Mouse (Mus musculus): ENCODE measurements at regions not wholly inside any gene's neighbourhood (a gene's known extent, or its start where the extent isn't known, plus 50 kb on each side); places are given as distances from the start of the nearest gene placed in this dataset.
"Not testable (repeated sequence)": the region's sequence is repeated elsewhere in the genome, so short reads cannot be mapped to it uniquely, and the experiment has no call there.

- H3K36me3 ChIP-seq: no peaks in the 10 kb centered on the region
- no peak overlapping the region for H3K4me3 ChIP-seq (replicated peaks)
- WGBS: 12% methylated on average over 4 of the region's 4 CpGs
- H3K9me3 ChIP-seq: no peaks in the 10 kb centered on the region
- no peak overlapping the region for H3K9ac ChIP-seq
- H3K4me1 ChIP-seq: no peaks in the 10 kb centered on the region
- 0 out of 2 replicates have a peak, but pooled peaks cover 2% of the 10 kb centered on the region for H3K27me3 ChIP-seq (replicated peaks)
- H3K4me2 ChIP-seq: no peak overlapping the region
- no peak for ATAC-seq (ENCODE audit: insufficient read depth, low FRiP score, low read depth)
- H3K27ac ChIP-seq: no peak overlapping the region
These were observed 72.2 kb downstream of the Trim42 start for GRCm38 (mm10) chr9:97297538-97297937.

GRCm38 (mm10) chr9:97295770-97296169, 74.0 kb downstream of the Trim42 start:
- Histone ChIP-seq H3K9ac (no peak overlapping the region), H3K36me3 (no peaks in the 10 kb centered on the region), H3K4me2 (no peak overlapping the region), H3K4me3 (replicated peaks) (no peak overlapping the region), H3K4me1 (no peaks in the 10 kb centered on the region), H3K27me3 (replicated peaks) (0 out of 2 replicates have a peak, but pooled peaks cover 2% of the 10 kb centered on the region), H3K27ac (no peak overlapping the region), H3K9me3 (no peaks in the 10 kb centered on the region)
- ATAC-seq (ENCODE audit: insufficient read depth, low FRiP score, low read depth): no peak
- 34% methylated on average over 7 of the region's 7 CpGs for WGBS

- Histone ChIP-seq H3K27ac (no peak overlapping the region), H3K9me3 (no peaks in the 10 kb centered on the region), H3K36me3 (no peaks in the 10 kb centered on the region), H3K9ac (no peak overlapping the region), H3K4me3 (replicated peaks) (no peak overlapping the region), H3K27me3 (replicated peaks) (0 out of 2 replicates have a peak, but pooled peaks cover 2% of the 10 kb centered on the region), H3K4me1 (no peaks in the 10 kb centered on the region), H3K4me2 (no peak overlapping the region)
- ATAC-seq (ENCODE audit: insufficient read depth, low FRiP score, low read depth): no peak
- 72% methylated on average over 1 of the region's 1 CpGs for WGBS
These were observed 77.9 kb downstream of the Trim42 start for GRCm38 (mm10) chr9:97291870-97292269.

GRCm38 (mm10) chr9:97284282-97284802, 85.4 kb downstream of the Trim42 start:
- no peaks in the 10 kb centered on the region for H3K4me1 ChIP-seq
- no peaks in the 10 kb centered on the region for H3K9me3 ChIP-seq
- WGBS: 25% methylated on average over 7 of the region's 7 CpGs
- H3K4me3 ChIP-seq (replicated peaks): no peak overlapping the region
- H3K27me3 ChIP-seq (replicated peaks): no peaks in the 10 kb centered on the region
- no peak overlapping the region for H3K9ac ChIP-seq
- ATAC-seq (ENCODE audit: insufficient read depth, low FRiP score, low read depth): peak; percentile 35; the same call in 1 of the 2 replicates
- H3K4me2 ChIP-seq: no peak overlapping the region
- H3K27ac ChIP-seq: no peak overlapping the region
- no peaks in the 10 kb centered on the region for H3K36me3 ChIP-seq

- Histone ChIP-seq H3K4me1 (no peaks in the 10 kb centered on the region), H3K9me3 (no peaks in the 10 kb centered on the region), H3K36me3 (no peaks in the 10 kb centered on the region), H3K4me2 (no peak overlapping the region), H3K27me3 (replicated peaks) (no peaks in the 10 kb centered on the region), H3K9ac (no peak overlapping the region), H3K4me3 (replicated peaks) (no peak overlapping the region), H3K27ac (no peak overlapping the region)
- WGBS: 85% methylated on average over 3 of the region's 3 CpGs
- no peak for ATAC-seq (ENCODE audit: insufficient read depth, low FRiP score, low read depth)
These were observed 87.7 kb downstream of the Trim42 start for GRCm38 (mm10) chr9:97282090-97282489.

- H3K4me3 ChIP-seq (replicated peaks); H3K27me3 ChIP-seq (replicated peaks); H3K4me2 ChIP-seq; H3K9ac ChIP-seq; H3K27ac ChIP-seq; ATAC-seq (ENCODE audit: insufficient read depth, low FRiP score, low read depth); H3K9me3 ChIP-seq; H3K4me1 ChIP-seq; H3K36me3 ChIP-seq: not testable (repeated sequence)
- WGBS: 81% methylated on average over 14 of the region's 14 CpGs
These were observed 94.3 kb downstream of the Trim42 start for GRCm38 (mm10) chr9:97275449-97275848.

GRCm38 (mm10) chr9:97273891-97274290, 95.9 kb downstream of the Trim42 start:
- Histone ChIP-seq H3K9ac (no peak overlapping the region), H3K27me3 (replicated peaks) (no peaks in the 10 kb centered on the region), H3K4me2 (no peak overlapping the region), H3K4me3 (replicated peaks) (no peak overlapping the region), H3K9me3 (no peaks in the 10 kb centered on the region), H3K36me3 (no peaks in the 10 kb centered on the region), H3K4me1 (no peaks in the 10 kb centered on the region), H3K27ac (no peak overlapping the region)
- no peak for ATAC-seq (ENCODE audit: insufficient read depth, low FRiP score, low read depth)
- WGBS: 92% methylated on average over 7 of the region's 7 CpGs

GRCm38 (mm10) chr9:97272061-97272460, 97.7 kb downstream of the Trim42 start:
- Histone ChIP-seq H3K27ac (no peak overlapping the region), H3K9ac (no peak overlapping the region), H3K4me3 (replicated peaks) (no peak overlapping the region), H3K27me3 (replicated peaks) (no peaks in the 10 kb centered on the region), H3K36me3 (no peaks in the 10 kb centered on the region), H3K4me2 (no peak overlapping the region), H3K9me3 (no peaks in the 10 kb centered on the region), H3K4me1 (no peaks in the 10 kb centered on the region)
- no peak for ATAC-seq (ENCODE audit: insufficient read depth, low FRiP score, low read depth)
- 93% methylated on average over 8 of the region's 8 CpGs for WGBS

- Histone ChIP-seq H3K9ac (no peak overlapping the region), H3K4me2 (no peak overlapping the region), H3K27ac (no peak overlapping the region), H3K4me3 (replicated peaks) (no peak overlapping the region), H3K4me1 (no peaks in the 10 kb centered on the region), H3K9me3 (no peaks in the 10 kb centered on the region), H3K36me3 (no peaks in the 10 kb centered on the region), H3K27me3 (replicated peaks) (no peaks in the 10 kb centered on the region)
- ATAC-seq (ENCODE audit: insufficient read depth, low FRiP score, low read depth): no peak
- 92% methylated on average over 1 of the region's 1 CpGs for WGBS
These were observed 122.1 kb downstream of the Trim42 start for GRCm38 (mm10) chr9:97247621-97248020.

- no peaks in the 10 kb centered on the region for H3K9me3 ChIP-seq
- no peaks in the 10 kb centered on the region for H3K36me3 ChIP-seq
- no peak overlapping the region for H3K27ac ChIP-seq
- WGBS: 74% methylated on average over 5 of the region's 5 CpGs
- no peaks in the 10 kb centered on the region for H3K4me1 ChIP-seq
- H3K4me3 ChIP-seq (replicated peaks): no peak overlapping the region
- H3K27me3 ChIP-seq (replicated peaks): no peaks in the 10 kb centered on the region
- no peak overlapping the region for H3K9ac ChIP-seq
- H3K4me2 ChIP-seq: no peak overlapping the region
- ATAC-seq (ENCODE audit: insufficient read depth, low FRiP score, low read depth): no peak
These were observed 115.1 kb upstream of the Slc25a36 start for GRCm38 (mm10) chr9:97226074-97226473.

- WGBS: 43% methylated on average over 7 of the region's 7 CpGs
- H3K4me3 ChIP-seq (replicated peaks): no peak overlapping the region
These were observed 113.6 kb upstream of the Slc25a36 start for GRCm38 (mm10) chr9:97224549-97224948.

GRCm38 (mm10) chr9:97214806-97215205, 103.8 kb upstream of the Slc25a36 start:
- no peaks in the 10 kb centered on the region for H3K36me3 ChIP-seq
- ATAC-seq (ENCODE audit: insufficient read depth, low FRiP score, low read depth): no peak
- H3K9me3 ChIP-seq: no peaks in the 10 kb centered on the region
- no peak overlapping the region for H3K4me2 ChIP-seq
- no peaks in the 10 kb centered on the region for H3K4me1 ChIP-seq
- no peak overlapping the region for H3K4me3 ChIP-seq (replicated peaks)
- no peak overlapping the region for H3K9ac ChIP-seq
- no peaks in the 10 kb centered on the region for H3K27me3 ChIP-seq (replicated peaks)
- WGBS: 41% methylated on average over 2 of the region's 2 CpGs
- no peak overlapping the region for H3K27ac ChIP-seq

More at GRCm38 (mm10) chr9:97224549-97224948, 113.6 kb upstream of the Slc25a36 start:
- Histone ChIP-seq H3K4me2 (no peak overlapping the region), H3K36me3 (no peaks in the 10 kb centered on the region), H3K9ac (no peak overlapping the region), H3K9me3 (no peaks in the 10 kb centered on the region), H3K4me1 (no peaks in the 10 kb centered on the region), H3K27me3 (replicated peaks) (no peaks in the 10 kb centered on the region), H3K27ac (no peak overlapping the region)
- no peak for ATAC-seq (ENCODE audit: insufficient read depth, low FRiP score, low read depth)

- WGBS: 87% methylated on average over 14 of the region's 14 CpGs
- Histone ChIP-seq H3K4me2 (no peak overlapping the region), H3K27me3 (replicated peaks) (no peaks in the 10 kb centered on the region)
These were observed 79.4 kb upstream of the Slc25a36 start for GRCm38 (mm10) chr9:97190321-97190860.

More at GRCm38 (mm10) chr9:97190321-97190860, 79.4 kb upstream of the Slc25a36 start:
- no peaks in the 10 kb centered on the region for H3K4me1 ChIP-seq
- no peak for ATAC-seq (ENCODE audit: insufficient read depth, low FRiP score, low read depth)
- H3K36me3 ChIP-seq: no peaks in the 10 kb centered on the region
- no peak overlapping the region for H3K4me3 ChIP-seq (replicated peaks)
- H3K27ac ChIP-seq: no peak overlapping the region
- H3K9me3 ChIP-seq: no peaks in the 10 kb centered on the region
- no peak overlapping the region for H3K9ac ChIP-seq
